Mouse (Mus musculus) CH12.LX (cell line): ENCODE measurements around the gene Ttc30a2.
"Not testable (repeated sequence)": the region's sequence is repeated elsewhere in the genome, so short reads cannot be mapped to it uniquely, and the experiment has no call there.

Source experiments
- CTCF ChIP-seq, 2 experiments: IDR thresholded peaks in 1 of 2; conservative IDR thresholded peaks in 1 of 2; 2 replicates each; pipeline ENCODE4 v1.5.1; 2011 to 2012; ENCODE audit warnings: low read depth in 2 of 2, low read length in 2 of 2, improper control_type of control experiment in 1 of 2, inconsistent platforms in 1 of 2, mild to moderate bottlenecking in 1 of 2, moderate library complexity in 1 of 2
- HCFC1 ChIP-seq: IDR thresholded peaks from 2 replicates; pipeline ENCODE4 v1.6.1; 2012; ENCODE audit warnings: low read depth, mild to moderate bottlenecking, inconsistent platforms, low read length, improper control_type of control experiment
- POLR2A ChIP-seq: IDR thresholded peaks from 2 replicates; pipeline ENCODE4 v1.6.1; 2011; ENCODE audit warnings: low read depth, mild to moderate bottlenecking, improper control_type of control experiment, low read length
- RCOR1 ChIP-seq: conservative IDR thresholded peaks from 2 replicates; pipeline ENCODE4 v1.6.1; 2012; ENCODE audit warnings: low read depth, mild to moderate bottlenecking, inconsistent platforms, low read length, improper control_type of control experiment

- TF ChIP-seq CTCF (conservative IDR thresholded peaks at IDR 0.05 in 1 of 2, IDR thresholded peaks at IDR 0.05 in 1 of 2; ENCODE audit: low read depth in 2 of 2, low read length in 2 of 2); RCOR1; HCFC1; POLR2A: not testable (repeated sequence)
Measured at GRCm38 (mm10) chr2:75980933-75981439, 3.0 kb upstream of the Ttc30a2 start.
